Mouse (Mus musculus) liver, postnatal 0 days (tissue): ENCODE data around the gene Rbfox2.
A peak's percentile ranks its signal among the peaks of the same experiment; 100 is the strongest.

Source experiments
- CTCF ChIP-seq: sonication (generic); IDR thresholded peaks from 2 replicates; pipeline ENCODE4 v1.5.1; 2016; ENCODE audit warnings: antibody characterized with exemption, low read depth
- EP300 ChIP-seq: IDR thresholded peaks from 2 replicates; pipeline ENCODE4 v1.6.1; 2016; ENCODE audit warnings: antibody characterized with exemption, low read depth, mild to moderate bottlenecking

DNA sequence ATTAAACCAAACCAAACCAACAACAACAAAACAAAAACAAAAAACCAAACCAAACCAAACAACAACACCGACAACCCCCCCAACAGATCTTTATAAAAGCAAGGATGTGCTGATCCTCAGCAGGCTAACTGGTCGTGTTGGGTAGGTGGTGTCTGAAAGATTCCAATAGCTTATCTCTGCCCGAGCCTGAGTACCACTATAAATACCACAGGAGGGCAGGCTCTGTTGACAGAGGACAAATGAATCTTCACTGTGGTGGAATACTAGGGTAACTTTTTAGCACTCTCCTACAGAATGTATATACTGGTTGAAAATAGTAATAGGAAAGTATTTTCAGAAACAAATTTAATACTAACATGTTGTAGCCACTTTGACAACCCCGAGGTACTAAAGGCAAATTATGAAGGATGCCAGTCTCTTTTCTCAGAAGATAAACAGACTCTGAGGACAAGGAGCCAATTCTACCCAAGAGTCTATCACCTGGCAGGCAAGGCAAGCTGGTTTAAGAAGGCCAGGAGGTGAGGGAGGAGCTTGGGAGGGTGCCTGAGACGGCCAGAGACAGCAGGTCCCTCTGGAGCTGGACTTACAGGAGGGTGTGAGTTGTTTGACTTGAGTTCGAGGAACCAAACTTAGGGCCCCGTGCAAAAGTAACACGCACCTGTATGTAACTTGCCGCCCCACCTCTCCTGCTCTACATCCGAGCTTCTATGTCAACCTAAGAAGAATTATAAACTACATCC is 199.5 kb downstream of the Rbfox2 start:
- TF ChIP-seq CTCF = 0 out of 2 replicates have a peak, but pooled peaks have one; percentile 1
- TF ChIP-seq EP300 = no peak
